Mouse (Mus musculus): ENCODE measurements at regions not wholly inside any gene's neighbourhood (a gene's known extent, or its start where the extent isn't known, plus 50 kb on each side); places are given as distances from the start of the nearest gene placed in this dataset.
A peak's percentile ranks its signal among the peaks of the same experiment; 100 is the strongest.

DNA sequence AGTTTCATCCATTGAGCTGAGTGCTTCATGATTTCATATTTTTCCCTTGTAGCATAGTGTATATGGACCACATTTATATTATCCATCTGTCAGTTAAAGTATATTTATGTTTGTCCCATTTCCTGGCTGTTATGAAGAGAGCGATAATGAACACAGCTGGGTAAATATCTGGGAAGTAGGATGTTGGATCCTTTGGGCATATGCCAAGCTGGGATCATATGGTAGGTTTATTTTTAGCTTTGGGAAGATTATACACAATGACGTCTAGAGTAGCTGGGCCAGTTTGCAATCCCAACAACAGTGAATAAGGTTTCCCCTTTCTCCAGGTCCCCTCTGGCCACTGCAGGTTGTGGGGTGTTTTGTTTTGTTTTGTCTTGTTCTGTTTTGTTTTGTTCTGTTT, 164.5 kb downstream of the Gm765 start:
- no peak for DNase-seq (ENCODE audit: low spot score in 2 of 2)

DNA sequence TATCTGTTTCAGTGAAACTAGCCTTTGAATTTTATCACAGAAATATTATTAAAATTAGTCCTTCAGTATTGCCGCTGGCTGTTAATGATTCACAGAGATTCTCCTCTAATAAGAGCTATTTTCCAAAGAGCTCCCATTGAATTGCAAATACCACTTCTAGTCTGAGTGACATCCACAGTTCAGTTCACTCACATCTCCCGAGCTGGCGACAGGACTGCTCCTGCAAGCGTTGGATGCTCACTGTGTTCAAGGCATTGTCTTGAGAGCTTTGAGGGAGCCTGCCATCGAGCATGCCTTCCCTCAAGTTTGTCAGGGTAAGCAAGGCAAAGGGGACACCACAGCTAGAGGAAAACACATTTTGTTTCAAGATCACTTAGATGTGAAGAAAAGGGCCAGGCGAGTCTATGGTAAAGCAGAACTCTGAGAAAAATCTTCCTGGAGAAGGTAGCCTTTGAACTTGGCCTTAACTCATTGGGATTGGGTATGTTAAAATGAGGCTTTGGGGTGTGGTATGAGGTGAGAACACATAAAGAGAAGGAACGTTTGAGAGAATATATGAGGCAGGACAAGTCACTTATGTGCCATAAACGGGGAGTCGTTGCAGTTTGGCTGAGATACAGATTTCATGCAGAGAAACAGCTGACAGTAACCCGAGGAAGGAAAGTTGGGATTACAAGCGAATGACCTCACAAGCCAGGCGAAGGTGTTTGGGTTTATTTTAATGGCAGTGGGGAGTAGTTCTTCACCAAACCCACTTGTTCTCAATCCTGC, 193.3 kb downstream of the Gm765 start:
- DNase-seq (ENCODE audit: low spot score in 2 of 2), result no peak

DNA sequence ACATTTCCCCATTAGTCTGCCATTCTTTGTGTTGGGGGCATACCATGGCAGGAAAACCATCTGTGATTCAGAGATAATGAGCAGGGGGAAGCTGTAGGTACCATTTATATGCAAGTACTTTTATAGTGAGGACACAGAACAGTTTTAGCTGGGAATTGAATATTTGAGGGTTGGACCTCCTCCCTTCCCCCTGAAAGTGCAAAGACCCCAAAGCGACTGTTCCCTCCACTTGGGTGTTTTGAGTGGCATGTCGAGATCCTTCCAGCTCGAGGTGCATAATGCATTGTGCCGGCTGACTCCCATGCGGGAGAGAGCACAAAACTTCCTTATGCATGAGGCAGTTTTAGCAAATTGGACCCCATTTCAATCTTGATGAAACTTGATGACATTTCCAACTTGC, 194.7 kb downstream of the Gm765 start:
- DNase-seq (ENCODE audit: low spot score in 2 of 2), result no peak

- no peak for DNase-seq (ENCODE audit: low spot score in 2 of 2)
These were observed 209.6 kb downstream of the Gm765 start for GRCm38 (mm10) chr6:98132931-98133330.

GRCm38 (mm10) chr6:98125434-98125833, 217.1 kb downstream of the Gm765 start:
- DNase-seq (ENCODE audit: low spot score in 2 of 2), result no peak

DNA sequence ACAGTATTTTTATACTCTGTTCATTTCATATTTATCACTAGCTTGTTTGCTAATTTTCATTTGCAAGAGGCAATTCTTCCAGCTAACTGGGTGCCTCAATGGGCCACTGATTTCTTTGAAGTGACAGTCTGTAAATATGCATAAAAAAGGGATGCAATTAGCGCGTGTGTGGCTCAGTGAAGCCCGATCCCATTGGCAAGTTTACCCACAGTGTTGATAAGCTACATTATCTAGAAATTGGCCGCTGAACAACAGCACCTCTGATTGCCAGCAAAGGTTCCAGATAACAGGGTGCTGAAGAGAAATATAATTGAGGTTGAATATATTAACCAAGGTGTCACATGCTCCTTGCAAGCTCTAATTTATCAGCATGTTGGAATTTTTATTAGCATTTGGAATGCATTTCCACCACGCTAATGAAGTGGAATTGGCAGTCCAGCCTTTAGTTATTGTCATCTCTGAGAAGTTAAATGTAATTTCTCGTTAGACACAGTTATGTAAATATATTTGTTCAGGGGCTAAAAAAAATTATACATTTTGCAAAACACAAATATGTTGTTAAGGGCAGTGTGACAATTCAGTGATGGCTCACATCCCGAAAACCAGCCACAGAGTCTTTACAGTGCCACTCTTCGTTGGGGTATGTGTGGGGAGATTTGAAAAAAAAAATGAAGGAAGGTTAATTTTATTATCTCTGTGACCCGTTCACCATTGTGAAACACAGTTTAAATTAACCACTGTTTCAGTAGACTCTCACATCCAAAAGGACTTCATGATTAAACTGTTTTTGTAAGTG, 224.0 kb downstream of the Gm765 start:
- no peak for DNase-seq (ENCODE audit: low spot score in 2 of 2)

GRCm38 (mm10) chr6:98114327-98115134, 228.0 kb downstream of the Gm765 start:
- no peak for DNase-seq (ENCODE audit: low spot score in 2 of 2)

- DNase-seq (ENCODE audit: low spot score in 2 of 2), result no peak
These were observed 228.8 kb downstream of the Gm765 start for GRCm38 (mm10) chr6:98113708-98114107.

DNA sequence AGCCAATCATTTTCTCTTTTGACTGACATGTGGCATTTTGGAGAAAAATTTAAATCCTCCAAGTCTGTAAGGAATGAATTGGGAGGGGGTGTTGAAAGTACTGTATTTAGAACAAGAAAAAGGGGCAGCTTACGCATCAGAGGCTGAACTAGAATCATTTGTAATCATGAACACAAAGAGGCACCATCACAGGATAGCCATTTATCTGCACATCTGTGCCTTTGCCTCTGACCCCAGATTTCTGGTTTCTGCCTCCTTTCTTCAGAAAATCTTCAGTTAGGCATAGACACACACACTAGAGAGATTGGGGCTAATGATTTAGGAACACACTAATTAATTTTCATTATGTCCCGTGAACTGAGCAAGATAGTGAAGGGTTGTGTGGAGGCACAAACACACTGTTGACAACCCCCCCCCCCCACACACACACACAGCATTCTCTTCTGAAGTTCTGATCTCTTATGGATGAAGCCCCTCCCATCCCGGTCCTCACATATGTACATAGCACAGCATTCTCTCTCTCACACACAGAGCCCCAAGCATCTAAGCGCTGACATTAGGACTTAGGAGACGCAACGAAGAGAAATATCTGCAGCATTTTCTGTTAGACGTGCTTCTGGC, 229.9 kb downstream of the Gm765 start:
- DNase-seq (ENCODE audit: low spot score in 2 of 2), result no peak

- no peak for DNase-seq (ENCODE audit: low spot score in 2 of 2)
These were observed 235.4 kb downstream of the Gm765 start for GRCm38 (mm10) chr6:98107123-98107522.

GRCm38 (mm10) chr6:98105280-98106090, 237.1 kb downstream of the Gm765 start:
- peak; percentile 58 to 64 for DNase-seq (ENCODE audit: low spot score in 2 of 2)

GRCm38 (mm10) chr6:98104432-98104831, 238.1 kb downstream of the Gm765 start:
- DNase-seq (ENCODE audit: low spot score in 2 of 2), result no peak

DNA sequence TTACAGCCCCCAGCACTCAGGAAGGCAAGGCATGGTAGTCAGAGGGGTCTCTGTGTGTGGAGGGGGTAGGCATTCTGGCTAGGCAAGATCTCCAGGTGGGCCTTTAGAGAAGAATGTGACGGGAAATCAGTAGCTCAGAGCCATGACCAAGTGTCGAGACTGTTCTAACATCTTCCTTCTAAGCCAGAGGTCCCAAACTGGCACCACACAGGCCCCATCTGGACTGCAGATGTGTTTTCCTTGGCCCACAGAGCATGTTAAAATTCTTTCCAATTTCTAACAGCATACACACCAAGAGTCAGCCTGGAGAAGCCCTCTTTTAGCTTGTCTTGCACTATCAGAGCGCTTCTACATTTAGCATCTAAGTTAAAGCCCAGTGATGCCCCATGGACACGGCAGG, 241.5 kb downstream of the Gm765 start:
- DNase-seq (ENCODE audit: low spot score in 2 of 2), result no peak

- DNase-seq (ENCODE audit: low spot score in 2 of 2), result no peak
These were observed 243.4 kb downstream of the Gm765 start for GRCm38 (mm10) chr6:98099126-98099525.

GRCm38 (mm10) chr6:98095243-98095642, 247.3 kb downstream of the Gm765 start:
- DNase-seq (ENCODE audit: low spot score in 2 of 2), result no peak

DNA sequence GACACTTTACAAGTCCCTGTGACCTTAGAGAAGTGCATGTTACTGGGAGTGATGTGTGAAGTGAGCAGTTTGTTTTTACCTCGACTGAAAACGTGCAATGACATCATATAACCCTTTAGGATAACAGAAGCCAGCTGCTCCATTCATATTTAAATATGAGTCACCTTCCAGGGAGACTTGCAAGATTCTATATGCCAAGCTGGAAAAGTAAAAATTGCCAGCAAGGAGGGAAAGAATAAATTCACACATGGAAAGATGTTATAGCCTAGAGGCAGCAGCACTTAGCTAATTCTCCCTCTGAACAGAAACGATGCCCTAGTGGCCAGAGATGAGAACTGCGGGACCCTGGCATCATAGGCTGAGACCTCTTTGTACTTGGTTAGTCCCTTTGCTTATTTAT, 253.4 kb downstream of the Gm765 start:
- DNase-seq (ENCODE audit: low spot score in 2 of 2), result no peak

DNA sequence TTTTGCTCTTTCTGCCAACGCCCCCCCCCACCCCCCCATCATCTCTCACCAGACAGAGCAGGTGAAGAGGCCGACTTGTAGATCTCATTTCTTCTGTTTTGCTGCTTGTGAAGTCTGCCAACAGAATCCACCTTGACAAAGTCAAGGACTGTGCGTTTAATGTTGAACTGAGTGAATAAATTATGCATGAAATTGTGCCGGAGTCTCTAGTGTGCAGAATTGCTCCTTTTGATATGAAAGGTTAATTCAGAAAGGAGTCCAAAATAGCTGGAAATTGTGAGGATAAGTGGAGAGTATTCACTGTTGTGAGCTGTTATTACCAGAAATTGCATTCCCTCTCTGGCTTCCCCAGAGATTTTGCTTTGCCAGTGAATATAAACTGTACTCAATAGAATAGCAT, 262.5 kb downstream of the Gm765 start:
- no peak for DNase-seq (ENCODE audit: low spot score in 2 of 2)

Data from gastrocnemius, adult 8-10 months (tissue).